Mouse (Mus musculus) heart, postnatal 10 days (tissue): ENCODE data around the gene Arhgap42. TPM values are rescaled to one million over a fixed set of nuclear protein-coding genes. Genes with fewer than 3 reads are reported as not detected.

ENCODE experiments used
- DNase-seq, 2 experiments: peaks; one replicate each; pipeline ENCODE4 v3.0.0; 2021
- intact Hi-C: fragments of 180-260 bp; cut with DNase I; formaldehyde crosslinking; loops from one replicate; pipeline ENCODE4 v1.15.1; 2025
- total RNA-seq, 2 experiments: library from RNA; stranded (reverse); gene quantifications; 2 replicates each; pipeline ENCODE4 v1.2.3; 2021

Gene Arhgap42
- total RNA-seq, 2 experiments from 2014 or later = 11.2 to 12.7 TPM

- DNase-seq = no peak
- intact Hi-C loops = no loop called here
Measured at GRCm38 (mm10) chr9:9211411-9212087, 27.4 kb downstream of the Arhgap42 start.

DNA sequence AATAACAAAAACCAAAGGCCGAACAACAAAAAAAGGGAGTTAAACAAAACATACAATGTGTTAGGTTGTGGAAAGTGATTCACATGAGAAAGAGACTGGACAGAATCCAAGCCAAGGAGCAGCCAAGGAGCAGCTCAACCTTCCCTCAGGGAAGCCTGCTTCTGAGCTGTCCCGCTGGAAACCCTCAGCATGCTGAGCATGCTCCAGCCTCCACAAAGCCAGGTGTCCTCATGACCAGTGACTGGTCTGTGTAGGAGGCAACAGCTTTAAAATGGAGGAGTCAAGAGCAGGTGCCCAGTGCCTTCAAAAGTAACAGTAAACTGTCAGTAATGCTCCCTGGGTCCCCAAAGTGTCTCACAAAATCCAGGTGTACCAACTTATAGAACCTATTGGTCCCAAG lies 28.4 kb downstream of the Arhgap42 start:
- DNase-seq = no peak

GRCm38 (mm10) chr9:9208205-9208604 lies 30.7 kb downstream of the Arhgap42 start:
- DNase-seq = no peak
- intact Hi-C loops = no loop called here

More for the DNA sequence above, 28.4 kb downstream of the Arhgap42 start:
- intact Hi-C loops = no loop called here

GRCm38 (mm10) chr9:9207251-9207650 lies 31.6 kb downstream of the Arhgap42 start:
- DNase-seq = no peak
- intact Hi-C loops = no loop called here

DNA sequence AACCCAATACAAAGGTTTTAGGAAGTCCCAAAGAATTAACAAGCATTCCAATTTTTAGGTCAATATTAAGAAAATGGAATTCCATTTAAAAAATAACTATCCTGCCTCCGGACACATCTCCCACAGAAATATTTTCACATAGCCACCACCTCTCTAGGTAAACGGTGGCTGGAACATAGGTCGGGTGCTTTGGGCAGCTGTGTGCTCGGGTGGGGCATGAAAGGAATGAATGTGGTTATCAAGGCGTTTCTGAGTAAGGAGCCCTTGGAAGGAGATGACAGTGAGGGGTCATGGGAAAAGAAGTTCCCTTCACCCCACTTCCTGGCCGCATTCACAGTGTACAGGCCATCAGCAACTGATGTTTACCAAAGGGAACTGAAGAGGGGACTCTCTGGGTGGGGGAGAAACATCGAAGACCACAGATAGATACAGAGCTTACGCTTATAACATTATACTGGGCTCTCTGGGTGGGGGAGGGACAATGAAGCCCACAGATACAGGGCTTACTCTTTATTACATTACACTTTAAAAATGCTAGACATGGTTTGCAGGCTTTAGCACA lies 38.0 kb downstream of the Arhgap42 start:
- intact Hi-C loops = no loop called here
- DNase-seq = no peak

DNA sequence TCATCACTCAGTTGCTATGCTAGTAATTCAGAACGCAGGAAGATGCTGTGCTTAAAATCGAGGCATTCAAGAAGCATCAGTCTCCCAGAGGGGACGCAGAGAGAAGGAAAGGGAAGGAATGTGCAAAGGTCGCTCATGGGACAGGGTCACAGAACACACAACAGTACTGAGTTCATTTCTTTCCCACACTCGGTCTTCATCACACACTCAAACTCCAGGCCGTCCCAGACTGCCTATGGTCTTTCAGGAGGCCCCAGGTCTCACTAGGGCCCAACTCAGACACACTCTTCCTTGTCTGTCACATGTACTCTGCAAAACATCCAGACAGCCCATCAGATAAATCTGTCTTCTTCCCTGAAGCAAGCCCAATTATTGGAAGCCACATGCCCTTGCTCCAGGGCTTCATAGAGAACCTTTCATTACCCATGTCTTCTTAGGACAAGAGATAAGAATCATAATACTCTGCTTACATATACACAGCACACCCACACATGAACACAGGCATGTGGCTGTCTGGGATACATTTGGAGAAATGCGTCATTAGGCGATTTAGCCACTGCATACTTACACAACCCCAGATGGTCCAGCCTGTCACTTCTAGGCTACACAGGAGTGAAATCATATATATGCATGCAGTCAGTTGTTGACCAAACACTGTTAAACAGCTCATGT lies 39.6 kb downstream of the Arhgap42 start:
- intact Hi-C loops = no loop called here

GRCm38 (mm10) chr9:9198645-9199044 lies 40.3 kb downstream of the Arhgap42 start:
- intact Hi-C loops = no loop called here
- no peak for DNase-seq

More for the DNA sequence above, 39.6 kb downstream of the Arhgap42 start:
- no peak for DNase-seq

GRCm38 (mm10) chr9:9196046-9196445 lies 42.9 kb downstream of the Arhgap42 start:
- intact Hi-C loops = no loop called here
- DNase-seq = no peak

DNA sequence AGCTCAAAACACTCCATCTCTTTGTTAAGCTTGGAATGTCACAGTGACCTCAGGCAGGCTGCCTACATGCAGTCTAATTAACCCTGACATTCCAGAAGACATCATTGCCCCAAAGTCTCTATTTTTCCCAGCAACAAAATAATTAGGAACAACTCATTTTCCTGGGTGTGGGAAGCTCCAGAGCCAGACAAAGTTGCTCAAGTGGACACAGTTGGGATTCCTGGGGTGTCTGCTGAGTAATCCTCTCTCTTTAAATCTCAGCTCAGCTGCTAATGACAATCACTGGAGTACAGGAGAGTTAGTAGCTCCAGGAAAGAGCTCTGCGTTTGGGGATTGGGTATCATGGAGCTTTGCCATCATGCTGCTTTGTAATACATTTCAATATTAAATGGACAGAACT lies 44.4 kb downstream of the Arhgap42 start:
- DNase-seq = no peak
- intact Hi-C loops = no loop called here

DNA sequence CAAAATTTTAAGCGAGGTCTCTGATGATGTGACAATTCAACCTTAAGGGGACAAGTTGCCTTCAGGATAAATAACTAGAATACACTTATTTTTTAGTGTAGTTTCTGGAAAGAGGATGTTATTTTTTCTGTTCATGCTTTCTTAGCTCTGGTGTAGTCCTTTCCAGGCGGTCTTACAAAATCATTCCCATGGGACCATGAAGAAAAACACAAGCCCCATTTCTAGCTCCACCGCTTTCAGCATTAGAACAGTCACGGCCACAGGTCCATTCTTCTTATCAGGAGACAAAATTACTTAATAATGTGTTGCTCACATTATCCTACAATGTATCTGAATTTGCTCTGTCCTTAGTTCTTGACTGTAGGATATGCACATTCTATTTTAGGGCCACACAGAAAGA lies 46.2 kb downstream of the Arhgap42 start:
- intact Hi-C loops = no loop called here
- DNase-seq = no peak

GRCm38 (mm10) chr9:9190835-9191234 lies 48.1 kb downstream of the Arhgap42 start:
- DNase-seq = no peak
- intact Hi-C loops = no loop called here

GRCm38 (mm10) chr9:9188167-9188566 lies 50.7 kb downstream of the Arhgap42 start:
- intact Hi-C loops = no loop called here
- DNase-seq = no peak

- intact Hi-C loops = no loop called here
- DNase-seq = no peak
Measured at GRCm38 (mm10) chr9:9177745-9178144, 61.2 kb downstream of the Arhgap42 start.

DNA sequence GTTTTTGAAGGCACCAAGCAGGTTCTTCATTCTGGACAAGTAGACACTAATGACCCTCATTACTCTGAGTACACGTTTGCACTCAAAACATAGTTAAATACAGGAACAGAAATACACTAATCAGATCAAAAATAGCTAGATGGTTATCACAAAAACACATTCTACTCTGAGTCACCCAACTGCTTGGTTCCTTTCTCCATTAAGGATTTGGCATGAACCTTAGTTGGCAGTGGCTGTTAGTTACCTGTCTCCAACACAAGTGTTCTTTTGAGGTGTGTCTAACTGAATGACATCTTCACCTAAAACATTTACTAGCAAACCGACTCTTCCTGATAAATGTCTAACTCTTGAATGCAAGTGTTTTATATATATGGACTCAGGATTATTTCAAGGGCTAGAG lies 64.0 kb downstream of the Arhgap42 start:
- intact Hi-C loops = no loop called here
- DNase-seq = no peak

- DNase-seq = no peak
- intact Hi-C loops = no loop called here
Measured at GRCm38 (mm10) chr9:9174206-9174605, 64.7 kb downstream of the Arhgap42 start.

DNA sequence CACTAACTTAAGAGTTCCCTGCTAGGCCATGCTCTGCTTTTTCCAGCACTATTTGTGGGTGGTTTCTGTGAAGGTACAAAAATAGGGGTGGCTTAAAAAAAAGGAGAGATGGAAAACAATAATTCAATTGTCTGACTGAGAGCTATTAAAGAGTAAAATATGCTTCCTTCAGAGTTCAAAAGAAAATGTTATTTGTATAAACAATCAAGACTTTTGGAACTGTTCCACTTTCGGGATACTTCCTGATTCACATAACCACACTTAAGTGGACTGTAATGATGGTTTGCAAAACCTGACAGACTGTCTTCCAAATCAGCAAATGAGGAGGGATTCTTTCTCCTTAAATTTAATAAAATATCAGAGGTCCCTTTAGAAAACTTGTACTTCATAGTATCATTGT lies 65.8 kb downstream of the Arhgap42 start:
- no peak for DNase-seq
- intact Hi-C loops = no loop called here

GRCm38 (mm10) chr9:9171146-9171816 lies 67.6 kb downstream of the Arhgap42 start:
- intact Hi-C loops = no loop called here
- DNase-seq = no peak

DNA sequence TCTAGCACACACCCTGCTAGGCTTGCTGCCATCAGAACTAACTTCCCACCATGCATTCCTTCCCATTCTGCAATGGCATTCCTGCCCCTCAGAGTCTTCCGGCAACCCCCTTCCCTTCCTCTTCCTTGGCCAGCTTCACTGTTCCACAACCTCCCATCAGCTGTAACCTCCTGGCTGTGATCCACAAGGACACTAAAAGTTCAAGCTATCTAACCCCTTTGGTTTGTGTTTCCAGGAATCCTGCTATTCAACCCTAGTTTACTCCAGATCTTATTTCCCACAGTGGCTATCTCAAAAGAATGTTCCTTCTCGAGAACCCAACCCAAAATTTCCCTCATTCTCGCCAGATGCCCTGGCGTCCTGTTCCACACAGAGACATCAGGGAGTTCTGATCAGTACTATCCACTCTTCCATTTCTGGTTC lies 73.2 kb downstream of the Arhgap42 start:
- DNase-seq = peak; percentile 31 to 52
- intact Hi-C loops = no loop called here

DNA sequence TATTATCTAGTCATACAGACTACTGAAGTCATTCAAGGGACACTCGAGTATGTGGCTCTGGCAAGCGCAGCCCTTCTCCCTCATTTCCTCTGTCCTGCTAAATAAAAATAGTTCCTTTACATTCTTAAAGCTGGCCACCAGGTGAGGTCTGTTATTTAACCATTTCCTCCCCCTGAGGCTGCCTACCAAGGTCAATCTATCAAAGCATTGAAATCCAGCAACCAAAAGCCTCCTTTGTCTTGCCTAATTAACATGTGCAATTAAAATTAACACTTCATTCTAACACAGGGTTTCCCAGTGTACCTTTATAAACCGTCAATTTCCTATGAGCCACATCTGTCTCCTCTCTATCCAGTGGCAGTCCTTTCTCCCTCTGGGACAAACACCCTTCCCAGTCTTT lies 78.2 kb downstream of the Arhgap42 start:
- intact Hi-C loops = no loop called here
- no peak for DNase-seq

DNA sequence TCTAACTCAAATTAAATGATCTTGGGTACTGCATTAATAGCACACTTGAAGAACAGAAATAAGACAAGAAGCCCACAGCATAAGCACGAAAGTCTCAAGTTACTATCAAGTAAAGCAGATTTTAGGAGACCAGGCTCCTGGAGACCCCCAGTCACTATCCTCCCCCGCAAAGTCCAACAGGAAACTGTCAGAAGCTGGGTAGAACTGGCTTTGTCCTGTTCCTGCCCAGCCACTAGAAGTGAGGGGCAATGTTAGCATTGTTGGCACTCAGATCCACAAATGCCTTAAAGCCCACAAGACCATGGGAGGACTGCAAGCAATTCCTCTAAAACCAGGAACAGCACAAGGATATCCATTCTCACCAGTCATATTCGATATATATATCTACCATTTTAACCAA lies 80.7 kb downstream of the Arhgap42 start:
- intact Hi-C loops = no loop called here
- DNase-seq = no peak

GRCm38 (mm10) chr9:9157425-9157824 lies 81.5 kb downstream of the Arhgap42 start:
- no peak for DNase-seq
- intact Hi-C loops = no loop called here

- DNase-seq = no peak
- intact Hi-C loops = no loop called here
Measured at GRCm38 (mm10) chr9:9154636-9155035, 84.3 kb downstream of the Arhgap42 start.
